Mouse (Mus musculus) liver, embryonic 14.5 days (tissue): Measurements from ENCODE around the gene Mamstr. TPM values are rescaled to one million over a fixed set of nuclear protein-coding genes. Genes with fewer than 3 reads are reported as not detected.

Experiments
- ATAC-seq: fragments of 200-750 bp; cut with Nextera tagmentation; 2 replicates; pipeline ENCODE4 v1.8.0; 2017; ENCODE audit warnings: moderate number of reproducible peaks, mild to moderate bottlenecking, moderate library complexity; ENCODE audit not compliant: insufficient read depth
- DNase-seq, 3 experiments: peaks; one replicate each; pipeline ENCODE4 v3.0.0-alpha.2; 2012 to 2013; ENCODE audit warnings: low read depth in 3 of 3, low spot score in 3 of 3
- H3K27ac ChIP-seq: fragments of 300-500 bp; sonication (generic); 2 replicates; pipeline ENCODE4 v1.5.1; 2014; ENCODE audit warnings: moderate library complexity, mild to moderate bottlenecking, control low read depth, inconsistent platforms
- H3K27me3 ChIP-seq: fragments of 300-500 bp; sonication (generic); 2 replicates; pipeline ENCODE4 v1.6.1; 2014; ENCODE audit warnings: mild to moderate bottlenecking, low read length, moderate library complexity; ENCODE audit not compliant: control insufficient read depth, insufficient read depth
- H3K36me3 ChIP-seq: fragments of 300-500 bp; sonication (generic); replicated peaks from 2 replicates; pipeline ENCODE4 v1.6.1; 2014; ENCODE audit warnings: low read depth; ENCODE audit not compliant: control insufficient read depth, insufficient read depth
- H3K4me1 ChIP-seq, 2 experiments: fragments of 200-500 bp in 1 of 2; fragments of 300-500 bp in 1 of 2; sonication (generic) in 1 of 2; replicated peaks; 2 replicates each; pipeline ENCODE4 v1.6.1; 2012 to 2014; ENCODE audit warnings: antibody characterized with exemption in 1 of 2, inconsistent platforms in 1 of 2, low read length in 1 of 2; ENCODE audit not compliant: control insufficient read depth in 2 of 2, insufficient read depth in 2 of 2
- H3K4me2 ChIP-seq: fragments of 300-500 bp; sonication (generic); 2 replicates; pipeline ENCODE4 v1.6.1; 2014; ENCODE audit warnings: low read depth, mild to moderate bottlenecking, control low read depth, moderate library complexity
- H3K4me3 ChIP-seq, 2 experiments: fragments of 200-500 bp in 1 of 2; fragments of 300-500 bp in 1 of 2; sonication (generic) in 1 of 2; 2 replicates each; pipeline ENCODE4 v1.5.1; 2012 to 2014; ENCODE audit warnings: low read depth in 2 of 2, low read length in 2 of 2, mild to moderate bottlenecking in 2 of 2, control low read depth in 1 of 2, inconsistent platforms in 1 of 2, moderate library complexity in 1 of 2; ENCODE audit not compliant: insufficient read depth in 1 of 2
- H3K9ac ChIP-seq: fragments of 300-500 bp; sonication (generic); replicated peaks from 2 replicates; pipeline ENCODE4 v1.6.1; 2014; ENCODE audit warnings: mild to moderate bottlenecking, control low read depth, moderate library complexity
- H3K9me3 ChIP-seq: fragments of 300-500 bp; sonication (generic); 2 replicates; pipeline ENCODE4 v1.6.1; 2016; ENCODE audit warnings: low read length, mixed read lengths; ENCODE audit not compliant: control insufficient read depth
- CTCF ChIP-seq: IDR thresholded peaks from 2 replicates; pipeline ENCODE4 v1.5.1; 2016; ENCODE audit warnings: antibody characterized with exemption, low read depth, control low read depth
- EP300 ChIP-seq: IDR thresholded peaks from 2 replicates; pipeline ENCODE4 v1.6.1; 2016; ENCODE audit warnings: antibody characterized with exemption, low read depth
- WGBS: fragments of 180-500 bp; shearing (Covaris S2); extraction: QIAGEN DNeasy Blood & Tissue Kit; methylation state at CpG from one replicate; pipeline ENCODE4 v1.1.7; 2014; ENCODE audit not compliant: insufficient replicate concordance; 5-methylcytosine and 5-hydroxymethylcytosine counted together
- polyA plus RNA-seq, 2 experiments: library from polyadenylated mRNA; depleted of rRNA in 1 of 2; stranded (reverse) in 1 of 2; unstranded in 1 of 2; fragments of >200 nt; fragmentation: Nextera tagmentation in 1 of 2; extraction: Ambion mirVana in 1 of 2; gene quantifications; 2 replicates each; pipeline versions ENCODE4 v1.2.1 to v1.2.3; 2012 to 2014

Gene Mamstr
- polyA plus RNA-seq, 2 experiments: 0.25 TPM; not detected in 1

DNA sequence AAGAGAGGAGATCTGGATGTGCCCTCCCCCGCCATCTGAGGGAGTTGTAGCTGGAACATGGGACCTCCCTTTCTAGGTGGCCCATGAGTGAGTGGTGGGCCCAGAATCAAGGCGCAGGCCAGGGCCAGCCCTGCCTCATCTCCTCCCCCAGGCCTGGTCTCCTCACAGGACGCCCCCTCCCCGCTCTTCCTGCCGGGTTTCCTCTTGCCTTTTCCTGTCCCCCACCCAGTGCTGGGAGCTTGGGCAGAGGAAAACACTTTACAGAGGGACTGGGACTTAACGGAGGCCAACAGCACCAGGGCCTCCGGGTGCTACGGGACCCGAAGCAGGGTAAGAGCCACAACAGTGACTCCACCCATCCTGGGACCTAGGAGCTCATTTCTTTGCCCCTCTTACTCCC, 12.5 kb upstream of the Mamstr start, which contains the start of gene Rasip1:
Gene Rasip1, plus strand, starts transcription at position 228 of the 400 bp plus-strand sequence.
- Histone ChIP-seq H3K9me3 (no peaks in the 10 kb centered on the region), H3K36me3 (no peaks in the 10 kb centered on the region), H3K27me3 (peaks cover 20% of the 10 kb centered on the region), H3K9ac (peak within 1 kb of the TSS; percentile 13; the same call in 1 of the 2 replicates), H3K4me1 (no peaks in the 10 kb centered on the region), H3K4me2 (peak within 1 kb of the TSS; percentile 63), H3K4me3 (peak within 1 kb of the TSS; percentile 13 to 49; a peak in 3 of 4 replicates), H3K27ac (no peak within 1 kb of the TSS)
- 31% methylated on average over 9 of the region's 9 CpGs for WGBS
- no peak for TF ChIP-seq CTCF
- TF ChIP-seq EP300: no peak
- DNase-seq (no peak), ATAC-seq (no peak)

DNA sequence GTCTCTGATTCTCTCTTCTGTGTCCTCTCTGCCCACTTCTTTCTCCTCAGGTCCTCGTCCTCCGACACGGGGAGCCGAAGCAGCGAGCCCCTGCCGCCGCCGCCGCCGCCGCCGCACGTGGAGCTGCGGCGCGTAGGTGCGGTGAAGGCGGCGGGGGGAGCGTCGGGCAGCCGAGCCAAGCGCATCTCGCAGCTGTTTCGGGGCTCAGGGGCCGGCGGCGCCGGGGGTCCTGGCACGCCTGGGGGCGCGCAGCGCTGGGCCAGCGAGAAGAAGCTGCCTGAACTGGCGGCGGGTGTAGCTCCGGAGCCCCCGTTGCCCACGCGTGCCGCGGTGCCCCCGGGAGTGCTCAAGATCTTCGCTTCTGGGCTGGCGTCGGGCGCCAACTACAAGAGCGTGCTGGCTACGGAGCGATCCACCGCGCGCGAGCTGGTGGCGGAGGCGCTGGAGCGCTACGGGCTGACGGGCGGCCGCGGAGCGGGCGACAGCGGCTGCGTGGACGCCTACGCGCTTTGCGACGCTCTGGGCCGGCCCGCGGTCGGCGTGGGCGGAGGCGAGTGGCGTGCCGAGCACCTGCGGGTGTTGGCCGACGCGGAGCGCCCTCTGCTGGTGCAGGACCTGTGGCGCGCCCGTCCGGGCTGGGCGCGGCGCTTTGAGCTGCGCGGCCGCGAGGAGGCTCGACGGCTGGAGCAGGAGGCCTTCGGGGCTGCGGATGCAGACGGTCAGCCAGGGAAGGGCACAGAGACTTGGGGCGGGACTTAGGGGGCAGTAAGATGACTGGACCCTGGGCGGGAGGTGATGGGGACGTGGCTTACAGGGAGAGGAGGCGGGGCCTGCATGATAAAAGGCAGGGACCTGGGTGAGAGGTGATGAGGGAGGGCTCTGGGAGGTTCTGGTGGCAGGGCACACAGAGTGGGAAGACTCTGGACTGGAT, 11.1 kb upstream of the Mamstr start:
- no peaks in the 10 kb centered on the region for H3K36me3 ChIP-seq
- no peak overlapping the region for H3K27ac ChIP-seq
- peak overlapping the region; percentile 13 to 49 for H3K4me3 ChIP-seq
- WGBS: 2% methylated on average over 105 of the region's 105 CpGs
- peak; percentile 73 for ATAC-seq
- peak overlapping the region; percentile 63 for H3K4me2 ChIP-seq
- no peaks in the 10 kb centered on the region for H3K4me1 ChIP-seq
- TF ChIP-seq EP300 (no peak), CTCF (peak; percentile 60)
- peak overlapping the region; percentile 13; the same call in 1 of the 2 replicates for H3K9ac ChIP-seq
- DNase-seq: peak; percentile 43 to 56 (median 48)
- peaks cover 20% of the 10 kb centered on the region for H3K27me3 ChIP-seq
- no peaks in the 10 kb centered on the region for H3K9me3 ChIP-seq

DNA sequence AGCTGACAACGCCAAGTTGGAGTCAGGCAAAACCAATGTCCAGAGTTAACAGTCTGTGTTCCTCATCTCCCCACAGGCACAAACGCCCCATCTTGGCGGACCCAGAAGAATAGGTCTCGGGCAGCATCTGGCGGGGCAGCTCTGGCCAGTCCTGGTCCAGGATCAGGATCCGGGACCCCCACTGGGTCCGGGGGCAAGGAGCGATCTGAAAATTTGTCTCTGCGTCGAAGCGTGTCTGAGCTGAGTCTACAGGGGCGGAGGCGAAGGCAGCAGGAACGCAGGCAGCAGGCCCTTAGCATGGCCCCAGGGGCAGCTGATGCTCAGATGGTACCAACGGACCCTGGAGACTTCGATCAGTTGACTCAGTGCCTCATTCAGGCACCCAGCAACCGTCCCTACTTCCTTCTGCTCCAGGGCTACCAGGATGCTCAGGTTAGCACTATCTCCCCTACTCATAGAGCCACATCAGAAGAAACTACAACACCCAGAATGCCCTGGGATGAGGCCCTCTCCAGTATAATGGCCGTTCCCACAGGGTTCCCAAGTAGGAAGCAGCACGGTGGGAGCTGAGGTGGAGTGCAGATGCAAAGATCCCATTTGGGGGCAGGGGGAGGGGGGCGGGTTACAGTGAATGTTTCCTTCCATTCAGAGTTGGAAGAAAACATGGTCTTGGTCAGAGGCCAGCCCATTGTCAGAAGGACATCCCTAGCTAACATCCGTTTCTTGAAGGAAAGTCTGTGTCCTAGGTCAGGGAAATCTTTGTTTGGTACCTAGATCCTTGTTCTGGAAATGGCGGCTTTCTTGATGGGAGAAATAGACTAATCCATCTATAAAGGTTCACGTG, 9.5 kb upstream of the Mamstr start:
- no peak for ATAC-seq
- H3K4me1 ChIP-seq: no peaks in the 10 kb centered on the region; a peak in 1 of 4 replicates
- peaks cover 20% of the 10 kb centered on the region for H3K27me3 ChIP-seq
- no peak for DNase-seq
- WGBS: 70% methylated on average over 23 of the region's 23 CpGs
- H3K4me2 ChIP-seq: no peak overlapping the region
- H3K36me3 ChIP-seq: no peaks in the 10 kb centered on the region
- H3K9me3 ChIP-seq: no peaks in the 10 kb centered on the region
- no peak overlapping the region for H3K27ac ChIP-seq
- H3K9ac ChIP-seq: no peak overlapping the region
- TF ChIP-seq EP300 (no peak), CTCF (no peak)
- H3K4me3 ChIP-seq: no peak overlapping the region

DNA sequence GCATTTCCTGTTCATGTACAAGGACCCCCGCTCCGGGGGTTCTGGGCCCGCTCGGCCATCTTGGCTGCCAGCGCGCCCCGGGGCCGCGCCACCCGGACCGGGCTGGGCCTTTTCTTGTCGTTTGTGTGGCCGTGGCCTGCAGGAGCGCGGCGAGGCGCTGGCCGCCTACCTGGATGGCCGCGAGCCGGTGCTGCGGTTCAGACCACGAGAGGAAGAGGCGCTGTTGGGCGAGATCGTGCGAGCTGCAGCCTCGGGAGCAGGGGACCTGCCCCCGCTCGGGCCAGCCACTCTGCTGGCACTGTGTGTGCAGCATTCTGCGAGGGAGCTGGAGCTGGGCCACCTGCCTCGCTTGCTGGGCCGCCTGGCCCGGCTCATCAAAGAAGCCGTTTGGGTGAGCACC, 7.3 kb upstream of the Mamstr start:
- no peak overlapping the region for H3K4me3 ChIP-seq
- H3K4me2 ChIP-seq: no peak overlapping the region
- WGBS: 45% methylated on average over 35 of the region's 35 CpGs
- no peak overlapping the region for H3K9ac ChIP-seq
- peaks cover 12% of the 10 kb centered on the region for H3K27me3 ChIP-seq
- no peak overlapping the region for H3K27ac ChIP-seq
- no peaks in the 10 kb centered on the region for H3K9me3 ChIP-seq
- DNase-seq: no peak
- H3K36me3 ChIP-seq: no peaks in the 10 kb centered on the region
- TF ChIP-seq CTCF (no peak), EP300 (no peak)
- no peak for ATAC-seq
- H3K4me1 ChIP-seq: no peaks in the 10 kb centered on the region; a peak in 2 of 4 replicates
